Comparison of ENCODE assay signal across 14 mouse cellular contexts in genomic region chr9:87326374-87327295, GRCm38 (mm10).
A peak's percentile ranks its signal among the peaks of the same experiment; 100 is the strongest.
DNase-seq lines count a peak whose midpoint lies in the region; ATAC-seq and TF ChIP-seq lines count a peak whose summit lies in the region.
"Had no signal": no experiment of that assay in that cellular context is flagged by ENCODE, and none has a peak within 500 bp of the region (broad histone marks: within the 10 kb centered on the region; RNA-seq: fewer than 3 reads in every experiment).

No protein-coding gene starts in this region.

- H3K4me1 ChIP-seq in forebrain, embryonic 14.5 days (ENCODE audit: control insufficient read depth, insufficient read depth, low read length): no peaks in the 10 kb centered on the region
- H3K4me1 ChIP-seq in forebrain, embryonic 16.5 days (replicated peaks; ENCODE audit: control insufficient read depth, insufficient read depth, low read length): no peaks in the 10 kb centered on the region
- no peaks in the 10 kb centered on the region for H3K4me1 ChIP-seq in liver, postnatal 0 days (ENCODE audit: insufficient read depth)
- H3K4me1 ChIP-seq in liver, embryonic 11.5 days (replicated peaks; ENCODE audit: control insufficient read depth, insufficient read depth, low read length): no peaks in the 10 kb centered on the region
- no peaks in the 10 kb centered on the region for H3K4me1 ChIP-seq in limb, embryonic 14.5 days (ENCODE audit: control insufficient read depth, insufficient read depth, low read length)
- H3K4me1 ChIP-seq: heart, embryonic 15.5 days; hindbrain, embryonic 15.5 days had no signal

- WGBS in forebrain, embryonic 14.5 days: 67% methylated on average over 6 of the region's 6 CpGs
- WGBS in forebrain, embryonic 16.5 days: 63% methylated on average over 6 of the region's 6 CpGs
- WGBS in liver, postnatal 0 days (ENCODE audit: insufficient replicate concordance): 51% methylated on average over 6 of the region's 6 CpGs
- WGBS in liver, embryonic 11.5 days: 51% methylated on average over 6 of the region's 6 CpGs
- WGBS in limb, embryonic 14.5 days: 36% methylated on average over 6 of the region's 6 CpGs

- DNase-seq in forebrain, embryonic 14.5 days (ENCODE audit: low spot score): peak; percentile 7
- DNase-seq in liver, postnatal 0 days: no peak
- no peak for DNase-seq in liver, embryonic 11.5 days (ENCODE audit: low spot score)
- peak; percentile 22 for DNase-seq in brain, adult 2 months (ENCODE audit: low read depth, low spot score)
- DNase-seq in limb, embryonic 14.5 days (ENCODE audit: low spot score): peak; percentile 48
- no peak for DNase-seq in left cerebral cortex, adult 9 months (ENCODE audit: low spot score in 2 of 2)
- DNase-seq in urinary bladder, postnatal 25 days (ENCODE audit: low spot score): no peak
- DNase-seq: cerebellum, postnatal 25 days; gastrocnemius, postnatal 10 days; kidney, postnatal 14 days; thymus, adult 18-20 months had no signal

- H3K4me2 ChIP-seq in forebrain, embryonic 14.5 days (ENCODE audit: low read length): no peak overlapping the region
- H3K4me2 ChIP-seq in forebrain, embryonic 16.5 days (ENCODE audit: low read length): no peak overlapping the region
- no peak overlapping the region for H3K4me2 ChIP-seq in liver, postnatal 0 days (ENCODE audit: low read depth, low read length)
- H3K4me2 ChIP-seq in liver, embryonic 11.5 days: no peak overlapping the region
- H3K4me2 ChIP-seq in limb, embryonic 14.5 days (replicated peaks; ENCODE audit: low read depth, low read length, severe bottlenecking): no peak overlapping the region
- H3K4me2 ChIP-seq: heart, embryonic 15.5 days; hindbrain, embryonic 15.5 days had no signal

- H3K9ac ChIP-seq in forebrain, embryonic 14.5 days (ENCODE audit: low read length): no peak overlapping the region
- no peak overlapping the region for H3K9ac ChIP-seq in forebrain, embryonic 16.5 days (replicated peaks; ENCODE audit: low read depth, low read length)
- H3K9ac ChIP-seq in liver, postnatal 0 days (replicated peaks): no peak overlapping the region
- no peak overlapping the region for H3K9ac ChIP-seq in liver, embryonic 11.5 days (ENCODE audit: low read depth, low read length)
- H3K9ac ChIP-seq in limb, embryonic 14.5 days (ENCODE audit: low read depth, low read length, severe bottlenecking): no peak overlapping the region
- H3K9ac ChIP-seq: heart, embryonic 15.5 days; hindbrain, embryonic 15.5 days had no signal

- TF ChIP-seq POLR2A in limb, embryonic 14.5 days (IDR thresholded peaks at IDR 0.05; ENCODE audit: borderline replicate concordance, extremely low read depth, insufficient read depth, insufficient read length): no peak

- no peak for ATAC-seq in forebrain, embryonic 14.5 days
- no peak for ATAC-seq in forebrain, embryonic 16.5 days
- ATAC-seq in liver, postnatal 0 days: no peak
- ATAC-seq in liver, embryonic 11.5 days (replicated peaks; ENCODE audit: low FRiP score): no peak
- ATAC-seq in limb, embryonic 14.5 days (ENCODE audit: low FRiP score, low read depth): peak; percentile 50; the same call in 1 of the 2 replicates

- H3K4me3 ChIP-seq in forebrain, embryonic 14.5 days (ENCODE audit: low read depth, low read length): no peak overlapping the region
- H3K4me3 ChIP-seq in forebrain, embryonic 16.5 days (replicated peaks; ENCODE audit: low read length): no peak overlapping the region
- H3K4me3 ChIP-seq in liver, postnatal 0 days (ENCODE audit: low read depth, low read length): no peak overlapping the region
- H3K4me3 ChIP-seq in liver, embryonic 11.5 days (ENCODE audit: low read depth, low read length): no peak overlapping the region
- H3K4me3 ChIP-seq in limb, embryonic 14.5 days (replicated peaks; ENCODE audit: low read length): no peak overlapping the region
- H3K4me3 ChIP-seq: heart, embryonic 15.5 days; hindbrain, embryonic 15.5 days had no signal

- no peaks in the 10 kb centered on the region for H3K36me3 ChIP-seq in forebrain, embryonic 14.5 days (ENCODE audit: control insufficient read depth, insufficient read depth, low read length)
- H3K36me3 ChIP-seq in forebrain, embryonic 16.5 days (ENCODE audit: control insufficient read depth, insufficient read depth): no peaks in the 10 kb centered on the region
- no peaks in the 10 kb centered on the region for H3K36me3 ChIP-seq in liver, postnatal 0 days (replicated peaks; ENCODE audit: insufficient read depth, low read length)
- no peaks in the 10 kb centered on the region for H3K36me3 ChIP-seq in liver, embryonic 11.5 days (ENCODE audit: control insufficient read depth, insufficient read depth, low read length)
- no peaks in the 10 kb centered on the region for H3K36me3 ChIP-seq in limb, embryonic 14.5 days (ENCODE audit: control insufficient read depth, insufficient read depth, low read length)
- H3K36me3 ChIP-seq: heart, embryonic 15.5 days; hindbrain, embryonic 15.5 days had no signal

- H3K9me3 ChIP-seq in forebrain, embryonic 14.5 days (replicated peaks; ENCODE audit: control insufficient read depth, low read length): no peaks in the 10 kb centered on the region
- H3K9me3 ChIP-seq in forebrain, embryonic 16.5 days (ENCODE audit: control insufficient read depth, low read length): no peaks in the 10 kb centered on the region
- H3K9me3 ChIP-seq in liver, postnatal 0 days (ENCODE audit: low read length): no peaks in the 10 kb centered on the region
- H3K9me3 ChIP-seq in liver, embryonic 11.5 days (ENCODE audit: control insufficient read depth, low read length): no peaks in the 10 kb centered on the region
- no peaks in the 10 kb centered on the region for H3K9me3 ChIP-seq in limb, embryonic 14.5 days (ENCODE audit: control insufficient read depth, low read length)
- H3K9me3 ChIP-seq: heart, embryonic 15.5 days; hindbrain, embryonic 15.5 days had no signal

- TF ChIP-seq EP300 in liver, postnatal 0 days (IDR thresholded peaks at IDR 0.05; ENCODE audit: low read depth): no peak

- peak; percentile 37; the same call in 1 of the 2 replicates for TF ChIP-seq CTCF in liver, postnatal 0 days (IDR thresholded peaks at IDR 0.05; ENCODE audit: low read depth)

- H3K27ac ChIP-seq in forebrain, embryonic 14.5 days (ENCODE audit: low read depth, low read length): no peak overlapping the region
- H3K27ac ChIP-seq in forebrain, embryonic 16.5 days (ENCODE audit: low read length): no peak overlapping the region
- no peak overlapping the region for H3K27ac ChIP-seq in liver, postnatal 0 days (ENCODE audit: low read depth)
- H3K27ac ChIP-seq in liver, embryonic 11.5 days (ENCODE audit: low read depth, low read length): no peak overlapping the region
- no peak overlapping the region for H3K27ac ChIP-seq in limb, embryonic 14.5 days (replicated peaks; ENCODE audit: low read depth, low read length)
- H3K27ac ChIP-seq: heart, embryonic 15.5 days; hindbrain, embryonic 15.5 days had no signal

- no peaks in the 10 kb centered on the region for H3K27me3 ChIP-seq in forebrain, embryonic 14.5 days (replicated peaks; ENCODE audit: control insufficient read depth, insufficient read depth, low read length)
- no peaks in the 10 kb centered on the region for H3K27me3 ChIP-seq in forebrain, embryonic 16.5 days (replicated peaks; ENCODE audit: control insufficient read depth, insufficient read depth, low read length)
- H3K27me3 ChIP-seq in liver, postnatal 0 days (ENCODE audit: insufficient read depth, low read length): no peaks in the 10 kb centered on the region
- no peaks in the 10 kb centered on the region for H3K27me3 ChIP-seq in liver, embryonic 11.5 days (replicated peaks; ENCODE audit: control insufficient read depth, insufficient read depth, low read length)
- H3K27me3 ChIP-seq in limb, embryonic 14.5 days (ENCODE audit: control insufficient read depth, insufficient read depth, low read length): no peaks in the 10 kb centered on the region
- H3K27me3 ChIP-seq: heart, embryonic 15.5 days; hindbrain, embryonic 15.5 days had no signal

Comparison
In these comparisons a context has a peak if more than half of its experiments do, and no peak if none do; other contexts are left out.
1. DNase-seq: peak in forebrain, embryonic 14.5 days (single experiment), brain, adult 2 months (single experiment) and limb, embryonic 14.5 days (single experiment); none in liver, postnatal 0 days (single experiment), liver, embryonic 11.5 days (single experiment), left cerebral cortex, adult 9 months (0 of 2) and urinary bladder, postnatal 25 days (single experiment).